In genomic region chr11:59506713-59507074, GRCm38 (mm10) we compare ENCODE assay signal across 7 mouse cellular contexts. TPM values are rescaled to one million over a fixed set of nuclear protein-coding genes. Genes with fewer than 3 reads are reported as not detected.
A peak's percentile ranks its signal among the peaks of the same experiment; 100 is the strongest.
DNase-seq lines count a peak whose midpoint lies in the region; ATAC-seq and TF ChIP-seq lines count a peak whose summit lies in the region.

No protein-coding gene starts in this region.

- H3K27ac ChIP-seq in lung, postnatal 0 days (ENCODE audit: low read length): peak overlapping the region; percentile 92
- peak overlapping the region; percentile 85 for H3K27ac ChIP-seq in forebrain, embryonic 12.5 days
- peak overlapping the region; percentile 94 for H3K27ac ChIP-seq in limb, embryonic 14.5 days (replicated peaks; ENCODE audit: low read depth, low read length)
- peak overlapping the region; percentile 96 for H3K27ac ChIP-seq in stomach, embryonic 14.5 days (ENCODE audit: low read length)

- no peaks in the 10 kb centered on the region for H3K9me3 ChIP-seq in lung, postnatal 0 days (ENCODE audit: low read length)
- H3K9me3 ChIP-seq in forebrain, embryonic 12.5 days: no peaks in the 10 kb centered on the region
- no peaks in the 10 kb centered on the region for H3K9me3 ChIP-seq in limb, embryonic 14.5 days (ENCODE audit: control insufficient read depth, low read length)
- no peaks in the 10 kb centered on the region for H3K9me3 ChIP-seq in stomach, embryonic 14.5 days (ENCODE audit: control insufficient read depth, low read depth, low read length)

- peak overlapping the region; percentile 90 for H3K9ac ChIP-seq in lung, postnatal 0 days (replicated peaks; ENCODE audit: low read depth)
- H3K9ac ChIP-seq in forebrain, embryonic 12.5 days: peak overlapping the region; percentile 91
- H3K9ac ChIP-seq in limb, embryonic 14.5 days (ENCODE audit: low read depth, low read length, severe bottlenecking): peak overlapping the region; percentile 97
- peak overlapping the region; percentile 94 for H3K9ac ChIP-seq in stomach, embryonic 14.5 days (replicated peaks; ENCODE audit: low read depth, low read length)

- peak overlapping the region; percentile 82 for H3K4me2 ChIP-seq in lung, postnatal 0 days (replicated peaks; ENCODE audit: low read depth, low read length)
- peak overlapping the region; percentile 90 for H3K4me2 ChIP-seq in forebrain, embryonic 12.5 days
- peak overlapping the region; percentile 82 for H3K4me2 ChIP-seq in limb, embryonic 14.5 days (replicated peaks; ENCODE audit: low read depth, low read length, severe bottlenecking)
- H3K4me2 ChIP-seq in stomach, embryonic 14.5 days (replicated peaks; ENCODE audit: low read depth, low read length): peak overlapping the region; percentile 72

- H3K36me3 ChIP-seq in lung, postnatal 0 days (ENCODE audit: insufficient read depth, low read length): peaks cover 13% of the 10 kb centered on the region
- H3K36me3 ChIP-seq in forebrain, embryonic 12.5 days (replicated peaks): peaks cover 31% of the 10 kb centered on the region
- peaks cover 37% of the 10 kb centered on the region for H3K36me3 ChIP-seq in limb, embryonic 14.5 days (ENCODE audit: control insufficient read depth, insufficient read depth, low read length)
- peaks cover 32% of the 10 kb centered on the region for H3K36me3 ChIP-seq in stomach, embryonic 14.5 days (ENCODE audit: control insufficient read depth, insufficient read depth, low read length)

- no peak for TF ChIP-seq CTCF in lung, postnatal 0 days (IDR thresholded peaks at IDR 0.05)

- no peak for DNase-seq in lung, postnatal 0 days (ENCODE audit: low spot score)
- DNase-seq in lung, adult 18-20 months: no peak
- DNase-seq in limb, embryonic 14.5 days (ENCODE audit: low spot score): no peak
- DNase-seq in retina, postnatal 1 day: no peak

- no peaks in the 10 kb centered on the region for H3K27me3 ChIP-seq in lung, postnatal 0 days (replicated peaks; ENCODE audit: insufficient read depth, low read length)
- H3K27me3 ChIP-seq in forebrain, embryonic 12.5 days: no peaks in the 10 kb centered on the region
- no peaks in the 10 kb centered on the region for H3K27me3 ChIP-seq in limb, embryonic 14.5 days (ENCODE audit: control insufficient read depth, insufficient read depth, low read length)
- no peaks in the 10 kb centered on the region for H3K27me3 ChIP-seq in stomach, embryonic 14.5 days (ENCODE audit: control insufficient read depth, insufficient read depth, low read length)

- TF ChIP-seq EP300 in lung, postnatal 0 days (IDR thresholded peaks at IDR 0.05): no peak

- peak; percentile 10 for ATAC-seq in lung, postnatal 0 days
- peak; percentile 15; the same call in 1 of the 2 replicates for ATAC-seq in forebrain, embryonic 12.5 days (ENCODE audit: low FRiP score)
- peak; percentile 7; the same call in 1 of the 2 replicates for ATAC-seq in limb, embryonic 14.5 days (ENCODE audit: low FRiP score, low read depth)
- ATAC-seq in stomach, embryonic 14.5 days (ENCODE audit: insufficient number of reproducible peaks, insufficient read depth, low FRiP score, low read depth): peak; percentile 3; the same call in 1 of the 2 replicates
- no peak for ATAC-seq in granulocyte monocyte progenitor cell, adult 5-6 weeks (replicated peaks; ENCODE audit: poor library complexity, severe bottlenecking)

- TF ChIP-seq POLR2A in limb, embryonic 14.5 days (IDR thresholded peaks at IDR 0.05; ENCODE audit: borderline replicate concordance, extremely low read depth, insufficient read depth, insufficient read length): no peak

- H3K4me1 ChIP-seq in lung, postnatal 0 days (ENCODE audit: insufficient read depth, low read depth, low read length): peaks cover 4% of the 10 kb centered on the region; the same call in 1 of the 2 replicates
- H3K4me1 ChIP-seq in forebrain, embryonic 12.5 days: peaks cover 23% of the 10 kb centered on the region
- peaks cover 11% of the 10 kb centered on the region; the same call in 1 of the 2 replicates for H3K4me1 ChIP-seq in limb, embryonic 14.5 days (ENCODE audit: control insufficient read depth, insufficient read depth, low read length)
- peaks cover 7% of the 10 kb centered on the region; the same call in 1 of the 2 replicates for H3K4me1 ChIP-seq in stomach, embryonic 14.5 days (ENCODE audit: control insufficient read depth, insufficient read depth, low read length)

- H3K4me3 ChIP-seq in lung, postnatal 0 days (ENCODE audit: low read depth, low read length): peak overlapping the region; percentile 73
- H3K4me3 ChIP-seq in forebrain, embryonic 12.5 days (replicated peaks): peak overlapping the region; percentile 77
- peak overlapping the region; percentile 93 for H3K4me3 ChIP-seq in limb, embryonic 14.5 days (replicated peaks; ENCODE audit: low read length)
- H3K4me3 ChIP-seq in stomach, embryonic 14.5 days (ENCODE audit: low read depth, low read length): peak overlapping the region; percentile 89

- under 1% methylated on average over 14 of the region's 14 CpGs for WGBS in lung, postnatal 0 days
- under 1% methylated on average over 14 of the region's 14 CpGs for WGBS in forebrain, embryonic 12.5 days
- WGBS in limb, embryonic 14.5 days: under 1% methylated on average over 14 of the region's 14 CpGs
- under 1% methylated on average over 14 of the region's 14 CpGs for WGBS in stomach, embryonic 14.5 days

RNA-seq across cellular contexts. Expression of gene Zkscan17, which starts 19.9 kb away (rescaled TPM):
- 13.1 and 13.3 TPM in 2 replicates for polyA plus RNA-seq in lung, postnatal 0 days (2015; fragmentation: Nextera tagmentation; extraction: Ambion mirVana)
- polyA plus RNA-seq in forebrain, embryonic 12.5 days (2016; fragmentation: Nextera tagmentation; extraction: Ambion mirVana): 29.6 and 34.9 TPM in 2 replicates
- polyA plus RNA-seq in limb, embryonic 14.5 days (2012; rRNA removed): 18.1 and 19.6 TPM in 2 replicates
- 19.5 and 21.5 TPM in 2 replicates for polyA plus RNA-seq in limb, embryonic 14.5 days (2014; fragmentation: Nextera tagmentation; extraction: Ambion mirVana)
- 19.4 and 20.9 TPM in 2 replicates for polyA plus RNA-seq in stomach, embryonic 14.5 days (2014; fragmentation: Nextera tagmentation; extraction: Ambion mirVana)
- total RNA-seq in granulocyte monocyte progenitor cell, adult 5-6 weeks (2014; fragmentation: Nextera tagmentation): 20.8 and 24.8 TPM in 2 replicates
- 9.0 and 11.1 TPM in 2 replicates for total RNA-seq in granulocyte monocyte progenitor cell, adult 5-6 weeks (2017)

RNA-seq across cellular contexts. Expression of gene Zfp867, which starts 34.4 kb away (rescaled TPM):
- polyA plus RNA-seq in lung, postnatal 0 days (2015; fragmentation: Nextera tagmentation; extraction: Ambion mirVana): 7.3 and 7.4 TPM in 2 replicates
- 11.6 and 12.2 TPM in 2 replicates for polyA plus RNA-seq in forebrain, embryonic 12.5 days (2016; fragmentation: Nextera tagmentation; extraction: Ambion mirVana)
- 4.0 and 4.8 TPM in 2 replicates for polyA plus RNA-seq in limb, embryonic 14.5 days (2012; rRNA removed)
- 10.7 and 11.7 TPM in 2 replicates for polyA plus RNA-seq in limb, embryonic 14.5 days (2014; fragmentation: Nextera tagmentation; extraction: Ambion mirVana)
- 9.0 and 9.1 TPM in 2 replicates for polyA plus RNA-seq in stomach, embryonic 14.5 days (2014; fragmentation: Nextera tagmentation; extraction: Ambion mirVana)
- 2.8 and 3.4 TPM in 2 replicates for total RNA-seq in granulocyte monocyte progenitor cell, adult 5-6 weeks (2014; fragmentation: Nextera tagmentation)
- 1.5 and 2.9 TPM in 2 replicates for total RNA-seq in granulocyte monocyte progenitor cell, adult 5-6 weeks (2017)

RNA-seq across cellular contexts. Expression of gene Nlrp3, which starts 34.7 kb away (rescaled TPM):
- polyA plus RNA-seq in lung, postnatal 0 days (2015; fragmentation: Nextera tagmentation; extraction: Ambion mirVana): 0.74 and 1.5 TPM in 2 replicates
- polyA plus RNA-seq in forebrain, embryonic 12.5 days (2016; fragmentation: Nextera tagmentation; extraction: Ambion mirVana): 0.10 TPM in 1 of 2 replicates, not detected in the other
- 0.57 and 0.58 TPM in 2 replicates for polyA plus RNA-seq in limb, embryonic 14.5 days (2012; rRNA removed)
- 0.48 and 0.65 TPM in 2 replicates for polyA plus RNA-seq in limb, embryonic 14.5 days (2014; fragmentation: Nextera tagmentation; extraction: Ambion mirVana)
- polyA plus RNA-seq in stomach, embryonic 14.5 days (2014; fragmentation: Nextera tagmentation; extraction: Ambion mirVana): 0.14 and 0.27 TPM in 2 replicates
- total RNA-seq in granulocyte monocyte progenitor cell, adult 5-6 weeks (2014; fragmentation: Nextera tagmentation): 2.4 and 2.5 TPM in 2 replicates
- 5.3 and 16.5 TPM in 2 replicates for total RNA-seq in granulocyte monocyte progenitor cell, adult 5-6 weeks (2017)

RNA-seq across cellular contexts. Expression of gene Snap47, which starts 55.7 kb away (rescaled TPM):
- polyA plus RNA-seq in lung, postnatal 0 days (2015; fragmentation: Nextera tagmentation; extraction: Ambion mirVana): 54.0 and 56.7 TPM in 2 replicates
- polyA plus RNA-seq in forebrain, embryonic 12.5 days (2016; fragmentation: Nextera tagmentation; extraction: Ambion mirVana): 169 and 173 TPM in 2 replicates
- polyA plus RNA-seq in limb, embryonic 14.5 days (2012; rRNA removed): 88.9 and 94.2 TPM in 2 replicates
- 127 and 139 TPM in 2 replicates for polyA plus RNA-seq in limb, embryonic 14.5 days (2014; fragmentation: Nextera tagmentation; extraction: Ambion mirVana)
- polyA plus RNA-seq in stomach, embryonic 14.5 days (2014; fragmentation: Nextera tagmentation; extraction: Ambion mirVana): 113 and 116 TPM in 2 replicates
- 5.9 and 6.0 TPM in 2 replicates for total RNA-seq in granulocyte monocyte progenitor cell, adult 5-6 weeks (2014; fragmentation: Nextera tagmentation)
- 4.8 and 7.1 TPM in 2 replicates for total RNA-seq in granulocyte monocyte progenitor cell, adult 5-6 weeks (2017)

RNA-seq across cellular contexts. Expression of gene Jmjd4, which starts 56.8 kb away (rescaled TPM):
- polyA plus RNA-seq in lung, postnatal 0 days (2015; fragmentation: Nextera tagmentation; extraction: Ambion mirVana): 5.5 and 5.7 TPM in 2 replicates
- 13.3 and 15.6 TPM in 2 replicates for polyA plus RNA-seq in forebrain, embryonic 12.5 days (2016; fragmentation: Nextera tagmentation; extraction: Ambion mirVana)
- 11.5 and 12.7 TPM in 2 replicates for polyA plus RNA-seq in limb, embryonic 14.5 days (2012; rRNA removed)
- polyA plus RNA-seq in limb, embryonic 14.5 days (2014; fragmentation: Nextera tagmentation; extraction: Ambion mirVana): 11.7 and 12.6 TPM in 2 replicates
- polyA plus RNA-seq in stomach, embryonic 14.5 days (2014; fragmentation: Nextera tagmentation; extraction: Ambion mirVana): 11.2 and 12.6 TPM in 2 replicates
- 4.3 and 6.0 TPM in 2 replicates for total RNA-seq in granulocyte monocyte progenitor cell, adult 5-6 weeks (2014; fragmentation: Nextera tagmentation)
- 4.3 and 5.6 TPM in 2 replicates for total RNA-seq in granulocyte monocyte progenitor cell, adult 5-6 weeks (2017)
